Mouse (Mus musculus): ENCODE data around the gene Dnajc3.

Gene Dnajc3

DNA sequence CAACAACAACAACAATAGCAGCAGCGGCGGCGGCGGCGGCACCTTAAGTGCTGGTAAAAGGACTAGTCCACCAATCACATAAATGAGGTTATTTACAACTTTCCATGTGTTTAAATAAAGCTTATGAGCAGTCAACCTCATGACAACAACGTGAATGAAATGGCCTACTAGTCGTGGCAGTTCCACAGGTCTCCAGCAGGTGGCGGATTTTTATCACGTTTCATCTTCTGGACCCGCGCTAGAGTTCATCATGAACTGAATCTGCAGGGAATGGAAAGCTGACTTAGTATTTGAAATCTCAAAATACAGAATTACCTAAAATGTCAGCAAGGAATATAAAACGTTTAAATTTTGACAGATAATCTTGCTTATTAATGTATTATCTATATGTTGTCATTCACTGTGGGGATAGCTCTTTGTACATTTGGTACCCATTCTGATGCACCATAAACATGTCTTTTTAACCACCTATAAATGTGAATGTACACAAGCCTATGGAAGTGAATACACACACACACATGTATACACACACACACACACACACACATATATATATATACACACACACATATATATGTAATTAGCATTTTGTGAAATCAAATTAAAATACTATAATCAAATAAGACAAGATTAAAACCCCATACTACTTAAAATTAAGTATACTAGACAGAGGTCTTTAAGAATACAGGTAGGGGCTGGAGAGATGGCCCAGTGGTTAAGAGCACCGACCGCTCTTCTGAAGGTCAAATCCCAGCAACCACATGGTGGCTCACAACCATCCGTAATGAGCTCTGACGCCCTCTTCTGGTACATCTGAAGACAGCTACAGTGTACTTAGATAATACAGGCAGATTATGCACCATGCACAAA lies 49.1 kb downstream of the Dnajc3 start:
- DNase-seq: peak; percentile 62

DNA sequence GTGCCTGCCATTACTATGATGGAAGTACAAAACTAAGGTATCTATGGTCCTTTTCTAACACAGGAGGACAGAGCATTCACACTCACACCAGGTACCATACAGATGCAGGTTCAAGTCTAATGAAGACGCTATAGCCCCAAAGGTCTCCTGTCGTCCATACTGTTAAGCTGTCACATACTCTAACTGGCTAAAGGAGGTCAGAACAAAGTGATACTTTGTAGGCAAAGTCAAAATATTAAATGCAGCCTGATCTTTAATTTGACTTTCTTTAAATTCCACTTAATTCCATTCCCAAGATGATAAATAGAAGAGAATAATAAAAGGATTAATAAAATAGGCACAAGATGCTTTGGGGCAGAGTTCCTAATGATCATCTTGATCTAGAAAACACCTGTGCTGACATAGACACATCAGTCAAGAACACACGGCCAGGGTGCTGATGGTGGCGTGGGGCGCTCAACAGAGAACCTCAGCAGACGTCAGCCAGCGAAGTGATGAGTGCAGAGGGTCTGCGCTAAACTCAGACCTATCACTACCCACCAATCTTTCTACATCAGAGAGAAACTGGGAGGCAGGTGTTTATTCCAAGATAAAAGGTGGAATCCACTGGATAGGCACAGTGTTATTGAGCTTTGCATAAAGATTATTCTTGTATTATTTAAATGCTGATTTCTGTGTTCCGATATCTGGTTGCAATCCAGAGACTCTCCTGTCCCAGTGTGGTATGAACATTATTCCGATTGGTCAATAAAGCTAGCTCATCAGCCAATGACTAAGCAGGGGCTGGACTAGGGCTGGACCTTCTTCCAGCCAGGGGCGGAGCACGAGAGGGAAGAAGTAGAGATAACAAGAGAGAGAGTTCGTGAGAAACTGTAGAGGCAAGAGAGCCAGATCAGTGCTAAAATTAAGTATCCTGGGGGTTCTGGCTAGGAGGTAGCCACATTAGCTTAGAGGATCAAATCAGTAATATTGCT lies 50.0 kb downstream of the Dnajc3 start:
- no peak for DNase-seq

DNA sequence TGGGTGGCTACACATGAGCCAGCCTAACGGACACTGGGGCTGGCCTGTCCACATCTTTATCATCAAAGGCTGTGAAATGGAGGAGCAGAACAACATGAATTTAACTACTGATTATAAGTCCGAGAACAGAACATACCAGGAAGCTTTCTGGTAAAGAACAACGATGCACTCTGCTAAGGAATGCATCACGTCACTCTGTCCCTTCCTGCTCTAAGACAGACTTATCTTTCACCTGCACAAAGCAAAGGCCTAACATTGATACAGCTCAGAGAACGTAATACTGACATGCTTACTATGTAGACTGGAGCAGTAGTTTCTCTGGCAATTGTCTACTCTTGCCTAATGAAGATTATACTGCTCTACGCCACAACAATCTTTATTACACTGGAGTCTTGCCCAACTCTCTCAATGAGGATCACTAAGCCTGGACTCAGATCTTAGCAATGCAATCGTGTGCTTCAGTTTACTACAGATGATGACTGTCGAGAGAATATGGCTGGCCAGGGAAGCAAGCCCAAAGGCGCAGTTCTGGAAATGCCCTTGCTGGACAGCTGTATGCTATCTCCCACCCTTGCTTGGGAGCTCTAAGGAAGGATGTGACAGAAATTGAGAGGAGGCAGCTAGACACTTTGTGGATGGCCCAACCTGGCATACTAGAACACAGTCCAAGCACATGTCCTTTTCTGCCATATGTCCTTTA lies 57.6 kb downstream of the Dnajc3 start:
- no peak for DNase-seq

DNA sequence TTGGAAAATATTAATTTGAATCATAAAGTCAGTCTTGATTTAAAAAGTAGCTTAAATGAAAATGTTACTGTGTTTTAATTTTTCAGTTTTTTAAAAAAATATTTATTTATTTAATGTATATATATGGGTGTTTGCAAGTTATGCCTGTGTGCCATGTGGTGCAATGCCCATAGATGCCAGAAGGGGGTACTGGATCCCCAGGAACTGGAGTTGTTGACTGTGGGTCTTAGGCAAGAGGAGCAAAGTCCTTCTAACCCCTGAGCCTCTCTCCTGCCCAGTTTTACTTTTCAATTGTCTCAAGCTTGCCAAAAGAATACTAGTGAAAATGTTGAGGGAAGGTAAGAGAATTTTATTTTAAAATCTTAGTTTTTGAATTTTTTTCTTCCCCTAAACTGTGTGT lies 65.5 kb downstream of the Dnajc3 start:
- DNase-seq: no peak

DNA sequence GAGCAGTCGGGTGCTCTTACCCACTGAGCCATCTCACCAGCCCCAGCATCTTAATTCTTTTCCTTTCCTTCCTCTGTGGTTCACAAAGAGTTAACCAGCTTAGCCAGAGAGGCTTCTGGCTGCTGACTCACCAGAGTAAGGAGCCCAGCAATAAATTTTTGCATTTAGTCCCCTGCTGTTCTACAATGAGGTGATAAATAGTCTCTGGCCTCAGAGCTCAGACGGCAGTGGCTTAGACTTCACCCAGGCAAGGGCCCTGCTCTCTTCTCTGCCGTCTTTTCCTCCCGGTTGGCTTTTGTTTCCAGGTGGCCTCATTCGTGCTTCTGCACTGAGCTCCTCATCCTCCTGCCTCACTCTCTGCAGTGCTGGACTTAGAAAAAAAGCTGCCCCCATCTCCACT lies 68.1 kb downstream of the Dnajc3 start:
- DNase-seq: no peak

DNA sequence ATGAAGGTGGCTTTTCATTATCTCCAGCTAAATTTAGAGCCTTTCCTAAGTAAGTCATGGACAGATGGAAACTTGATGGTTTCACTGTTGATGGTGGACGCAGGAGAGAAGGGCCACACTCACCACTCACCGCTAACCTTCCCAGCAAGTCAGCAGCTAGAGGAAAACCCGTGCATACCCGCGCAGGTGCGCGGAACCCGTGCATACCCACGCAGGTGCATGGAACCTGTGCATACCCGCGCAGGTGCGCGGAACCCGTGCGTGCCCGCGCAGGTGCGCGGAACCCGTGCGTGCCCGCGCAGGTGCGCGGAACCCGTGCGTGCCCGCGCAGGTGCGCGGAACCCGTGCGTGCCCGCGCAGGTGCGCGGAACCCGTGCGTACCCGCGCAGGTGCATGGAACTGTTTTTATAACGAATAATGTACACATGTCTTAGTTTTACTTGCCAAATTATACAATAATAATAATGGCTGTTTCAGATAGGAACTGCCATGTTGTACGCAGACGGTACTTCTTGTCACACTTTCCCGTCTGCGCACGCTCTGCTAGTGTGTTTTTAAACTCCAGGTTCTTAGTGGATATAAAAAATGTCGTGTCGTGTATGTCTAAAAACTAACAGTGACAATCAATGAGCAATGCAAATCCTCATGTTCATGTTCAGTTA lies 68.8 kb downstream of the Dnajc3 start:
- no peak for DNase-seq

DNA sequence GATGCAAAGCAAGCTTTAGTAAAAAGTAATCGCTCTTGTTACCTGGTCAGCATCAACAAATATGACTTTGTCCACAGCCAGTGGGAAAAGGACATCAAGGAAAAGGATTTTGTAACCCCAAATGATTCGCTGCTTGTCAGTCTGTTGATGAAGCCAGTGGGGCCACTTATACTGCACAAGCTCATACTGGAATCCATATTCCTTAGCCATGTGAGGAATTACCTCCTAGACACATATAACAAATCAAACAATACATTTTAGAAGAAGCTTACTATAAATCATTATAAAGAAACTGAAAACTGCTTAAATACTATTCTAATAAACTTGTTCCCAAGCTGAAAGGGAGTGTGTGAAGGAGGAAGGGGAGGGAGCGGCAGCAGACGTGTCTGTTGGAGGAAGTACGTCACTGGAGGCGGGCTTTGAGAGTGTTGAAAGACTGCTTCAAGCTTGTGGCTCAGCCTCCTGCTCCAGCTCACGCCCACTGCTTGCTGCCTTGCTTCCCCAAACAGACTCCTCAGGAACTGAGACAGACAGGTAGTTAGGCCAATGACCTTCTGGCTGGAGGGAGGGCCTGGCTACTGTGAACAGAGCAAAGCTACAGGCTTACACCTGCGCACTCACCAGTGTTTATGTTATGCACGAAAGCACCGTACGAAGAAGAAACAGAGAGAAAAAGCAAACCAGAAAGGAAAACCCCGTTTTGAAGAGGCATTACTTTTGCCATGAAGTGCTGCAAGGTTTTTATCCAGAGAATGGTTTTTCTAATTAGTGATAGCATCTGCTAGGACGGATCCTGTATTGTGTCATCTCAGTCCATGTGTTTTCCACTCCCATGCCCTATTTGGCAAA lies 69.6 kb downstream of the Dnajc3 start:
- peak; percentile 94 for DNase-seq

DNA sequence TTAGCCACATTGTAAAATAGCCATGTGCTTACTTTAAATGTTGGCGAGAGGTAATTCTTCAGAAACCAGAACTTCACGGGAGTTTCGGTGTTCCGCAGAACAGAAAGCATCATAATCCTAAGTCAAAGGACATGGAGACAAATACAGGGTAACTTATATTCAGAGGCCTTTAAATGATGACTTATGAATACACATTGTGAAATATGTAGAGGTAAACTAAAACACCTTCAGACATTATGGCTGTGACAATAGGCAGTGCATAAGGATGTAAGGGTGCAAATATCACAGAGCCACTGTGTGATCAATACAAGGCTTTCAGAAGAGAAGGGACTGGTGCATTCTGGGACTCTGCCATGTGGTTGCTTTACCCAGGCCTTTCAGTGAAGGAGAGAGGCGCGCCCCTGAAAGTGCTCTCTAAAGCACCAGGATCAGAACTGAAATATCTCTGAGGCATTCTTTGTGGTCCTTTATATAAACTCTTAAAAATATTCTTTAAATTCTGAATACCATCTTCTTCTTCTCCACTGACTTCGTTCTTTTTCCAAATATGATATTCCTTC lies 70.3 kb downstream of the Dnajc3 start:
- no peak for DNase-seq

DNA sequence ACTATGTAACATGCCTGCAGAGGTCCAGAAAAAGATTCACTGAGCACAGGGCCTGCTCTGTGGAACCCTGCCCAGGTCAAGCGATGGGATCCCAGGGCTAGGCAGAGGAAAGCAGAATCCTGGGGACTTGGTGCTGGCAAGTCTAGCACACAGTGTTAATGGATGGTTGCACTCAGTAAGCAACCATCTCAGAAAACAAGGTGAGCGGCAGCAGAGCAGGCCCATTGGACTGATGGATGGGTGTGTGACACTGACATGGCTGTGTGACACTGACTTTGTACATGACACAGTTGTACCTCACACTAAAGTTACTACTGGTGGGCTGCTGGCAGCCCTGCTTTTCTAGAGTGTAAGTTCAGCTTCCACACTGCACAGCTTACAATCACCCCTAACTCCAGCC lies 71.8 kb downstream of the Dnajc3 start:
- no peak for DNase-seq

DNA sequence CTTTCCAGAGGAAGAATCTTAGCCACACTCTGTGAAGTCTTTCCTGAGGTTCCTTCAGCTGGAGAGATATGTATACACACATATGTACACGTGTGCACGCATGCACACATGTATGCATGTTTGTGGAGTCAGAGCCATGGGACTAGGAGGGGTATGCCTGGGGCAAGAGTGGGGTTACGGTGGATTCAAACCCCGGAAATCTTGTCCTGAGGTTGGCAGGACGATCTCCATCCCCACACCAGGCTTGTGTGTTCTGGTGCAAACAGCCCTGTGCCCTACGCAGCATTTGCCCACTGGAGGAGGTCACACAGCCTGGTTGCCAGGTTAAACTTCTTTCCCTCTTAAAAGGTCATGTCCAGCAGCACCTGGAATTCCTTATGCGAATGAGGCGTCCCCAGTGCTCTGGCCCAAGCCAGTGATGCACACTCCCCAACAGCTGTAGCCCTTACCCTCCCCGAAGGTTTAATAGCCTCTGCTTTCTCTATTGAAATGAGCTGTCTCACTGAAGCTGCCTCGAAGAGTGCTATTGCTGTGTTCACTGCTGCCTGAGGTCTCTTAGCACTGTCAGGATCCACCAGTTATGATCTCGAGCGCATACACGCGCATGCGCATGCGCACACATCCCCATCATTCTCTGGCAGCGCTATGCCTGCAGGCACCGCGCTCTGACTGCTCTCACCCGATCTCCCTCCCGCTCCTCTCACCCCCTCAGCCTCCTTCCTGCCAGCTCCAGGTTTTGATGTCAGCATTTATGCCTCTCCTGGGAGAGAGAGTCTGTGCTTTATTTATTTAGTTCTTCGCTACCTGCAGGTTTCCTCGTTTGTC lies 75.0 kb downstream of the Dnajc3 start:
- peak; percentile 67 for DNase-seq

DNA sequence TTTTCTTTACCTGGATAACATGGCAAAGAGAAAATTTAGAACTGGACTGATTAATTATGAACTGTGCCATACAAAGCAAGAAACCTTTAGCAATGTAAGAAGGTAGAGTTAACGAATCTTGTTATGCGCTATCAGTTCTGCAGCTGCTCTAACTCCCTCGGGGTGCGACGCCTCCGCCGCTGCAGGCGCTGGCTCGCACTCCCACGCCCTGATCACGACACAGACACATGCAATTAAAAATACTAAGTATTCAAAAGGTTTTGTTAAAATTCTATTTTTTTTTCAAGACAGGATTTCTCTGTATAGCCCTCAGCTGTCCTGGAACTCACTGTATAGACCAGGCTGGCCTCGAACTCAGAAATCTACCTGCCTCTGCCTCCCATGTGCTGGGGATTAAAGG lies 75.8 kb downstream of the Dnajc3 start:
- no peak for DNase-seq

DNA sequence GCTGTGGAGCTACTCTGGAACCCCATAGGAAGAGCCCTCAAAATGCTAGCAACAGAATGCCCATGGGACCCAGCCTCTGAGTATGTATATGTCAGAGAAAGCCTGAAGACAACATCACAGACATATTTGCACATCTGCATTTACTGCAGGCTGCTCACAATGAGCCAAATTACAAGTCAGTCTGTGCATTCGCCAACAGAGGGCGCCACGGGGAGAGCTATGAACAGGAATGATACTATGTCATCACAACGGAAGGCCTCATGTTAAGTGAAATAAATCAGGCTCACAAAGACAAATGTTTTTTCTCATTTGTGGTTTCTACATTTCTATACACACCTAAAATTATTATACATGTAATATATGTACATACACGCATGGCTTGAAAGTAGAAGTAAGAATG lies 88.1 kb downstream of the Dnajc3 start:
- peak; percentile 20 for DNase-seq

DNA sequence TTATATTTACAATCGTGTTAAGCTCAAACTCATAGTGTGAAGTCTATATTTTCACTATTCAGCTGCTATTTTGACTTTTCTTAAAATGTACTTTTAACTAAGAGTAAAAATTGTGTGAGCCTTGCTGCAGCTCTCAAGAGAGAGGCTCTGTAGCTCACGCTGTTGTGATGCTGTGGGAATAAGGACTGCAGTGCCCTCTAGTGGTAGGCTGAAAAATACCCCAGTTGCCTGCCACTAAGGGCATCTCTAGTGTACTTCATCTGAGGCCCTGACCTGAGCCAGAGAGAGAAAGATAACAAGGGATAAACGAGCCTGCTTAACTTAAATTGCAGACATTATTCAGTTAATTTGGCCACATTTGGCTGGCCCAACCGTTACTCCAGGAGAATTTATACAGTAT lies 89.4 kb downstream of the Dnajc3 start:
- peak; percentile 31 for DNase-seq

DNA sequence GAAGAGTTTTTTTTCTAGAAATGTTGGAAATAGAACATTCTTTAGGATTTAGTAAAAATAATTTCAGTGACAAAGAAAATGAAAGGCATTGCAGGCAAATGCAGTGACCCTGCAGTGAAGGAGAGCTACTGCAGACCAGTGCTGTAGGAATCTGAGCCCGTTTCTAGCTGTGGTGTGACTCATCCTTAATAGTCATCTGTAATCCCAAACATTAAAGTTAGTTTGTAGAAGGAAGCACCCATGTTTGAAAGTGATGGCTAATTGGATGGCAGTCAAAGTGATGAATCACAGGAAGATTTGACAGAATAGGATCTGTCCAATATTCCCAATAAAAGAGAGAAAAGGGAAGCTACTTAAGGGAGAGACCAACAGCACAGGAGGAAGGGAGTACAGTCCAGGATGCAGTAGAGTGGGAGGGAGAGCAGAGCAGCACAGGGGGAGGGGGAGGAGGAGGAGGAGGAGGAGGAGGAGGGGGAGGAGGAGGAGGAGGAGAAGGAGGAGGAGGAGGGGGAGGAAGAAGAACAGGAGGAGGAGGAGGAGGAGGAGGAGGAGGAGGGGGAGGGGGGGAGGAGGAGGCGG lies 90.0 kb downstream of the Dnajc3 start:
- DNase-seq: no peak
